Mouse (Mus musculus): Measurements from ENCODE around the gene Orc5.

GRCm38 (mm10) chr5:22559801-22560200 lies 9.6 kb upstream of the Orc5 start:
- no peak for TF ChIP-seq CTCF (IDR thresholded peaks at IDR 0.05; ENCODE audit: insufficient read depth, low read depth, low read length)
- no peak for TF ChIP-seq POLR2A (IDR thresholded peaks at IDR 0.05; ENCODE audit: insufficient read depth, low read depth, low read length)
